Mouse (Mus musculus): ENCODE measurements at regions not wholly inside any gene's neighbourhood (a gene's known extent, or its start where the extent isn't known, plus 50 kb on each side); places are given as distances from the start of the nearest gene placed in this dataset.

GRCm38 (mm10) chr7:129872208-129872790, 280.6 kb downstream of the Wdr11 start:
- H3K9ac ChIP-seq (ENCODE audit: insufficient read depth, low read depth), result no peak overlapping the region
- H3K4me3 ChIP-seq (replicated peaks in 1 of 3; ENCODE audit: low read depth in 2 of 3, low read length in 2 of 3, poor library complexity in 1 of 3), result no peak overlapping the region
- H3K36me3 ChIP-seq (replicated peaks in 1 of 2; ENCODE audit: control insufficient read depth in 1 of 2, insufficient read depth in 1 of 2, low read length in 1 of 2), result no peaks in the 10 kb centered on the region
- DNase-seq (ENCODE audit: extremely low read depth), result no peak
- no peaks in the 10 kb centered on the region for H3K9me3 ChIP-seq (replicated peaks; ENCODE audit: low read length)
- no peak overlapping the region for H3K27ac ChIP-seq (ENCODE audit: insufficient read depth, low read depth)
- no peak overlapping the region for H3K4me2 ChIP-seq (ENCODE audit: insufficient read depth, low read depth, poor library complexity, severe bottlenecking)
- dilution Hi-C loops (cut with MboI; ENCODE audit: extremely low pct_ligation_motif_present, extremely low pct_unique_long_range_greater_than_20kb, low sequenced_read_pairs), result no loop called here
- H3K27me3 ChIP-seq (replicated peaks), result peaks cover 38% of the 10 kb centered on the region
- H3K79me2 ChIP-seq (replicated peaks; ENCODE audit: control insufficient read depth, extremely low read depth, insufficient read depth, poor library complexity, severe bottlenecking), result no peaks in the 10 kb centered on the region
- in situ Hi-C loops (cut with MboI; ENCODE audit: low pct_ligation_motif_present, low pct_unique_long_range_greater_than_20kb, low sequenced_read_pairs), result no loop called here
- TF ChIP-seq RAD21 (IDR thresholded peaks at IDR 0.05; ENCODE audit: low read depth, low read length) (no peak), ZC3H11A (IDR thresholded peaks at IDR 0.05; ENCODE audit: low read depth, low read length) (no peak), JUND (conservative IDR thresholded peaks at IDR 0.05; ENCODE audit: low read depth, low read length) (no peak), E2F4 (IDR thresholded peaks at IDR 0.05; ENCODE audit: insufficient replicate concordance, low read depth, low read length) (no peak), GABPA (IDR thresholded peaks at IDR 0.05; ENCODE audit: insufficient replicate concordance, low read depth, low read length) (no peak), MAX (IDR thresholded peaks at IDR 0.05; ENCODE audit: low read length) (no peak), MAZ (IDR thresholded peaks at IDR 0.05; ENCODE audit: low read depth, low read length) (no peak), CTCF (conservative IDR thresholded peaks at IDR 0.05 in 1 of 2, IDR thresholded peaks at IDR 0.05 in 1 of 2; ENCODE audit: low read depth in 2 of 2, low read length in 2 of 2) (no peak), HCFC1 (IDR thresholded peaks at IDR 0.05; ENCODE audit: low read depth, low read length) (no peak), CHD1 (IDR thresholded peaks at IDR 0.05; ENCODE audit: low read depth, low read length) (no peak), USF2 (conservative IDR thresholded peaks at IDR 0.05; ENCODE audit: low read depth, low read length) (no peak), PAX5 (IDR thresholded peaks at IDR 0.05; ENCODE audit: low read length) (no peak), UBTF (IDR thresholded peaks at IDR 0.05; ENCODE audit: low read depth, low read length) (no peak), TCF12 (IDR thresholded peaks at IDR 0.05; ENCODE audit: low read depth, low read length) (no peak), TBP (conservative IDR thresholded peaks at IDR 0.05; ENCODE audit: low read depth, low read length) (no peak)
- no peaks in the 10 kb centered on the region for H3K4me1 ChIP-seq (ENCODE audit: control insufficient read depth in 1 of 2, insufficient read depth in 2 of 2)

GRCm38 (mm10) chr7:129876202-129876851, 284.7 kb downstream of the Wdr11 start:
- no peaks in the 10 kb centered on the region for H3K79me2 ChIP-seq (replicated peaks; ENCODE audit: control insufficient read depth, extremely low read depth, insufficient read depth, poor library complexity, severe bottlenecking)
- DNase-seq (ENCODE audit: extremely low read depth), result no peak
- in situ Hi-C loops (cut with MboI; ENCODE audit: low pct_ligation_motif_present, low pct_unique_long_range_greater_than_20kb, low sequenced_read_pairs), result no loop called here
- peaks cover 65% of the 10 kb centered on the region for H3K27me3 ChIP-seq (replicated peaks)
- H3K4me3 ChIP-seq (replicated peaks in 1 of 3; ENCODE audit: low read depth in 2 of 3, low read length in 2 of 3, poor library complexity in 1 of 3), result no peak overlapping the region
- TF ChIP-seq RAD21 (IDR thresholded peaks at IDR 0.05; ENCODE audit: low read depth, low read length), result no peak
- no peak for TF ChIP-seq MYC (IDR thresholded peaks at IDR 0.05; ENCODE audit: low read depth, low read length)
- no peak for TF ChIP-seq TCF12 (IDR thresholded peaks at IDR 0.05; ENCODE audit: low read depth, low read length)
- TF ChIP-seq MXI1 (IDR thresholded peaks at IDR 0.05; ENCODE audit: low read depth, low read length), result no peak
- no peak for TF ChIP-seq JUND (conservative IDR thresholded peaks at IDR 0.05; ENCODE audit: low read depth, low read length)
- TF ChIP-seq GABPA (IDR thresholded peaks at IDR 0.05; ENCODE audit: insufficient replicate concordance, low read depth, low read length), result no peak
- no peak for TF ChIP-seq UBTF (IDR thresholded peaks at IDR 0.05; ENCODE audit: low read depth, low read length)
- TF ChIP-seq NRF1 (IDR thresholded peaks at IDR 0.05; ENCODE audit: low read depth, low read length), result no peak
- TF ChIP-seq ELF1 (IDR thresholded peaks at IDR 0.05; ENCODE audit: low read depth, low read length), result no peak
- no peak for TF ChIP-seq HCFC1 (IDR thresholded peaks at IDR 0.05; ENCODE audit: low read depth, low read length)
- no peak for TF ChIP-seq ETS1 (conservative IDR thresholded peaks at IDR 0.05; ENCODE audit: low read depth, low read length)
- no peak for TF ChIP-seq MEF2A (IDR thresholded peaks at IDR 0.05; ENCODE audit: borderline replicate concordance, low read depth, low read length)
- TF ChIP-seq IRF4 (IDR thresholded peaks at IDR 0.05; ENCODE audit: low read depth, low read length), result no peak
- no peak for TF ChIP-seq MAZ (IDR thresholded peaks at IDR 0.05; ENCODE audit: low read depth, low read length)
- TF ChIP-seq BHLHE40 (IDR thresholded peaks at IDR 0.05; ENCODE audit: low read depth, low read length), result no peak
- TF ChIP-seq ZKSCAN1 (IDR thresholded peaks at IDR 0.05; ENCODE audit: borderline replicate concordance, low read depth, low read length), result no peak
- TF ChIP-seq CHD1 (IDR thresholded peaks at IDR 0.05; ENCODE audit: low read depth, low read length), result no peak
- H3K27ac ChIP-seq (ENCODE audit: insufficient read depth, low read depth), result no peak overlapping the region
- no peaks in the 10 kb centered on the region for H3K36me3 ChIP-seq (replicated peaks in 1 of 2; ENCODE audit: control insufficient read depth in 1 of 2, insufficient read depth in 1 of 2, low read length in 1 of 2)
- H3K4me2 ChIP-seq (ENCODE audit: insufficient read depth, low read depth, poor library complexity, severe bottlenecking), result no peak overlapping the region
- no peaks in the 10 kb centered on the region for H3K4me1 ChIP-seq (ENCODE audit: control insufficient read depth in 1 of 2, insufficient read depth in 2 of 2)
- H3K9me3 ChIP-seq (replicated peaks; ENCODE audit: low read length), result no peaks in the 10 kb centered on the region
- no peak overlapping the region for H3K9ac ChIP-seq (ENCODE audit: insufficient read depth, low read depth)
- dilution Hi-C loops (cut with MboI; ENCODE audit: extremely low pct_ligation_motif_present, extremely low pct_unique_long_range_greater_than_20kb, low sequenced_read_pairs), result no loop called here

Measured in CH12.LX (cell line).